Mouse (Mus musculus): ENCODE data around the gene Atad3a. TPM values are rescaled to one million over a fixed set of nuclear protein-coding genes. Genes with fewer than 3 reads are reported as not detected.

Gene Atad3a
- polyA plus RNA-seq, 1 experiment: 78.2 TPM

DNA sequence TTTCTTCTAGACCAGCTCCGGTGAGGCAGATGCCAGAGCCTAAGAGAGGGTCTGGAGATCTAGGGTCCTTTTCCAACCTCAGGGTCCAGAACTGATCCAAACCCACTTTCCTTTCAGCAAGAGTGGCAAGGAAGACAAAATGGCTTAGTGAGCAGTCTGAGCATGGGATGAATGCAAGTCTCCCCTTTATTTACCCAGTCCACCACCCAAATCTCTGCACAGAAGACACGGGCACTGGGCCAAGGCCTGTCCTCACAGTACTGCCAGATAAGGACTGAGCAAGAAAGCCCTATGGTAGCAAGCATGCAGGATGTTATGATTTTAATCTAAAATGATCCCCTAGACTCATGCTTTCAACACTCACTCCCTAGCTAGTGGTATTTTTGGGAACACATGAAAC is 16.9 kb upstream of the Atad3a start:
- Histone ChIP-seq H3K27me3 (ENCODE audit: control insufficient read depth, insufficient read depth, low read length, poor library complexity, severe bottlenecking) (no peaks in the 10 kb centered on the region), H3K9me3 (replicated peaks; ENCODE audit: control insufficient read depth, insufficient read depth, low read length, poor library complexity, severe bottlenecking) (no peaks in the 10 kb centered on the region), H3K9ac (ENCODE audit: low read depth, poor library complexity, severe bottlenecking) (no peak overlapping the region), H3K36me3 (ENCODE audit: control insufficient read depth, insufficient read depth, low read length, poor library complexity, severe bottlenecking) (no peaks in the 10 kb centered on the region), H3K4me3 (ENCODE audit: low read depth, low read length) (no peak overlapping the region), H3K4me1 (ENCODE audit: control insufficient read depth, insufficient read depth, low read length) (peaks cover 7% of the 10 kb centered on the region), H3K27ac (ENCODE audit: insufficient read depth, low read length) (no peak overlapping the region)
- no peak for TF ChIP-seq EP300 (IDR thresholded peaks at IDR 0.05; ENCODE audit: insufficient read depth, low read depth, low read length)

- no peaks in the 10 kb centered on the region for H3K9me3 ChIP-seq (replicated peaks; ENCODE audit: control insufficient read depth, insufficient read depth, low read length, poor library complexity, severe bottlenecking)
- TF ChIP-seq EP300 (IDR thresholded peaks at IDR 0.05; ENCODE audit: insufficient read depth, low read depth, low read length) (no peak), POLR2A (IDR thresholded peaks at IDR 0.05; ENCODE audit: insufficient read depth, low read length) (no peak), CTCF (IDR thresholded peaks at IDR 0.05; ENCODE audit: low read depth, low read length) (no peak)
- no peaks in the 10 kb centered on the region for H3K36me3 ChIP-seq (ENCODE audit: control insufficient read depth, insufficient read depth, low read length, poor library complexity, severe bottlenecking)
- no peak overlapping the region for H3K4me3 ChIP-seq (ENCODE audit: low read depth, low read length)
- peaks cover 7% of the 10 kb centered on the region for H3K4me1 ChIP-seq (ENCODE audit: control insufficient read depth, insufficient read depth, low read length)
- no peaks in the 10 kb centered on the region for H3K27me3 ChIP-seq (ENCODE audit: control insufficient read depth, insufficient read depth, low read length, poor library complexity, severe bottlenecking)
- H3K27ac ChIP-seq (ENCODE audit: insufficient read depth, low read length): no peak overlapping the region
- no peak overlapping the region for H3K9ac ChIP-seq (ENCODE audit: low read depth, poor library complexity, severe bottlenecking)
Observed at GRCm38 (mm10) chr4:155776704-155777335, 15.9 kb upstream of the Atad3a start.

DNA sequence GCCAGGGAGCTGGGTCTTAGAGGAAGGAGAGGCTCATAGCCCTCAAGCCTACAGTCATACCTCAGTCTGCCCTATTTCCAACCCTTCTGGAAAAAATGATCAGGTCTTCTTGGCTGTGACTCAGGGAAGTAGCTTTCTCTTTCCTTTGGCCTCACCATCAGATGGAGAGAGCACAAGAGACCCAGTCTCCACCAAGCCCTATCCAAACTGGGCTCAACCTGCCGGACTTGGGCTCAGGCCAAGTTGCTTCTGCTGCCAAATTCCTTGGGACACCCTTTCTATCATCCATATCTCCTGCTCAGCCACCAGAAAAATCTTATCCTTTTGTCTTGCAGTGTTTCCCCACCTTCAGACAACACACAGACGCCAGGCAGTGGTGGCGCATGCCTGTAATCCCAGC is 15.0 kb upstream of the Atad3a start:
- no peaks in the 10 kb centered on the region for H3K27me3 ChIP-seq (ENCODE audit: control insufficient read depth, insufficient read depth, low read length, poor library complexity, severe bottlenecking)
- TF ChIP-seq POLR2A (IDR thresholded peaks at IDR 0.05; ENCODE audit: insufficient read depth, low read length): no peak
- no peak for TF ChIP-seq EP300 (IDR thresholded peaks at IDR 0.05; ENCODE audit: insufficient read depth, low read depth, low read length)
- no peak for TF ChIP-seq CTCF (IDR thresholded peaks at IDR 0.05; ENCODE audit: low read depth, low read length)
- no peaks in the 10 kb centered on the region for H3K9me3 ChIP-seq (replicated peaks; ENCODE audit: control insufficient read depth, insufficient read depth, low read length, poor library complexity, severe bottlenecking)
- H3K9ac ChIP-seq (ENCODE audit: low read depth, poor library complexity, severe bottlenecking): no peak overlapping the region
- H3K4me1 ChIP-seq (ENCODE audit: control insufficient read depth, insufficient read depth, low read length): peaks cover 7% of the 10 kb centered on the region
- H3K27ac ChIP-seq (ENCODE audit: insufficient read depth, low read length): no peak overlapping the region
- H3K4me3 ChIP-seq (ENCODE audit: low read depth, low read length): no peak overlapping the region
- no peaks in the 10 kb centered on the region for H3K36me3 ChIP-seq (ENCODE audit: control insufficient read depth, insufficient read depth, low read length, poor library complexity, severe bottlenecking)

DNA sequence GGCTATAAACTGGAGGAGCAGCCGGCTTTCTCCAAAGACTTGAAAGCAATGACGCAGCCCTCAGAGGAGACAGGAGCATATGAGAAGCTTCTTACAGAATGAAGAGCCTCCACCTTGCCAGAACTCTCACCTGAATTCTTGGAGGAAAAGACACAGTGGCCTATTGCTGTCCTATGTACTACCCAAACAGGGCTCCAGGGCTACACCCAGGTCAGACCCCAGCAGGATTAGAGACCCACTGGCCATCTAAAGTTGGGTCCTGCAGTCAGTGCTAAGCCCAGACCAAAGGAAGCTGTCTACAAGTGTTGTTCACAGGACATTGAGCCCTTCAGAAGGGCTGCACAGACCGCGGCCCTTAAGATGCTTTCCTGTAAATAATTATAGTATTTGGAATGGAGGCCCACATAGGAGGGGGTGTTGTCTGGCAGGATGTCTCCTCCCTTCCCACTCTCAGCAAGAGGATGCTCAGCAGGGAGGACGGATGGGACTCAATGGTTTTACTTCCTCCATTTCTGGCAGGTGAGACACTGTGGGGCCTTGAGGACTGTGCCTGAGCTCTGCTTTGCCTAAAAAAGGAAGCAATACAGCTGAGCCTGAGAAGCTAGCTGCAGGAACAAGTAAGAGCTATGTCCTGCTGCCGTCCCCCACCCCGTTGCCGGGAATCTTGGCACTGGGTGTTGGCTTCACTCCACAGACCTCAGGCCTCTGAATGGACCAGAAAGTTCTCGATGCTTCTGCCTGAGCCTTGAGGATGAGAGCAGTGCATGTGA is 14.3 kb upstream of the Atad3a start:
- no peaks in the 10 kb centered on the region for H3K27me3 ChIP-seq (ENCODE audit: control insufficient read depth, insufficient read depth, low read length, poor library complexity, severe bottlenecking)

GRCm38 (mm10) chr4:155774280-155774754 is 13.4 kb upstream of the Atad3a start, which contains the start of gene Vwa1:
TSS of gene Vwa1 (minus strand) at chr4:155774698.
- Histone ChIP-seq H3K4me3 (ENCODE audit: low read depth, low read length) (peak within 1 kb of the TSS; percentile 43), H3K27ac (ENCODE audit: insufficient read depth, low read length) (no peak within 1 kb of the TSS), H3K9me3 (replicated peaks; ENCODE audit: control insufficient read depth, insufficient read depth, low read length, poor library complexity, severe bottlenecking) (no peaks in the 10 kb centered on the region), H3K9ac (ENCODE audit: low read depth, poor library complexity, severe bottlenecking) (no peak within 1 kb of the TSS), H3K4me1 (ENCODE audit: control insufficient read depth, insufficient read depth, low read length) (peaks cover 7% of the 10 kb centered on the region), H3K36me3 (ENCODE audit: control insufficient read depth, insufficient read depth, low read length, poor library complexity, severe bottlenecking) (no peaks in the 10 kb centered on the region), H3K27me3 (ENCODE audit: control insufficient read depth, insufficient read depth, low read length, poor library complexity, severe bottlenecking) (no peaks in the 10 kb centered on the region)
- TF ChIP-seq EP300 (IDR thresholded peaks at IDR 0.05; ENCODE audit: insufficient read depth, low read depth, low read length) (0 out of 2 replicates have a peak, but pooled peaks have one; percentile 16), CTCF (IDR thresholded peaks at IDR 0.05; ENCODE audit: low read depth, low read length) (no peak), POLR2A (IDR thresholded peaks at IDR 0.05; ENCODE audit: insufficient read depth, low read length) (no peak)

More for the DNA sequence above, 14.3 kb upstream of the Atad3a start:
- Histone ChIP-seq H3K27ac (ENCODE audit: insufficient read depth, low read length) (no peak overlapping the region), H3K9me3 (replicated peaks; ENCODE audit: control insufficient read depth, insufficient read depth, low read length, poor library complexity, severe bottlenecking) (no peaks in the 10 kb centered on the region), H3K9ac (ENCODE audit: low read depth, poor library complexity, severe bottlenecking) (no peak overlapping the region), H3K4me3 (ENCODE audit: low read depth, low read length) (no peak overlapping the region), H3K4me1 (ENCODE audit: control insufficient read depth, insufficient read depth, low read length) (peaks cover 7% of the 10 kb centered on the region), H3K36me3 (ENCODE audit: control insufficient read depth, insufficient read depth, low read length, poor library complexity, severe bottlenecking) (no peaks in the 10 kb centered on the region)
- TF ChIP-seq EP300 (IDR thresholded peaks at IDR 0.05; ENCODE audit: insufficient read depth, low read depth, low read length) (no peak), POLR2A (IDR thresholded peaks at IDR 0.05; ENCODE audit: insufficient read depth, low read length) (no peak), CTCF (IDR thresholded peaks at IDR 0.05; ENCODE audit: low read depth, low read length) (no peak)
